Mouse (Mus musculus) limb, embryonic 14.5 days (tissue): ENCODE results near the gene Itga9. TPM values are rescaled to one million over a fixed set of nuclear protein-coding genes. Genes with fewer than 3 reads are reported as not detected.
A peak's percentile ranks its signal among the peaks of the same experiment; 100 is the strongest.

ENCODE experiments used
- ATAC-seq: fragments of 200-750 bp; cut with Nextera tagmentation; 2 replicates; pipeline ENCODE4 v1.8.0; 2017; ENCODE audit warnings: low read depth, moderate number of reproducible peaks, moderate TSS enrichment; ENCODE audit not compliant: low FRiP score
- DNase-seq: peaks from one replicate; pipeline ENCODE4 v3.0.0-alpha.2; 2015; ENCODE audit warnings: low spot score
- H3K27ac ChIP-seq: fragments of 300-500 bp; sonication (generic); replicated peaks from 2 replicates; pipeline ENCODE4 v1.5.1; 2014; ENCODE audit warnings: low read depth, mild to moderate bottlenecking, low read length, moderate library complexity, mixed read lengths
- H3K27me3 ChIP-seq: fragments of 300-500 bp; sonication (generic); 2 replicates; pipeline ENCODE4 v1.6.1; 2014; ENCODE audit warnings: low read length, mixed read lengths; ENCODE audit not compliant: control insufficient read depth, insufficient read depth
- H3K36me3 ChIP-seq: fragments of 300-500 bp; sonication (generic); 2 replicates; pipeline ENCODE4 v1.6.1; 2014; ENCODE audit warnings: mild to moderate bottlenecking, low read length, moderate library complexity, mixed read lengths; ENCODE audit not compliant: control insufficient read depth, insufficient read depth
- H3K4me1 ChIP-seq: fragments of 300-500 bp; sonication (generic); 2 replicates; pipeline ENCODE4 v1.6.1; 2014; ENCODE audit warnings: antibody characterized with exemption, low read length, mixed read lengths; ENCODE audit not compliant: control insufficient read depth, insufficient read depth
- H3K4me2 ChIP-seq: fragments of 300-500 bp; sonication (generic); replicated peaks from 2 replicates; pipeline ENCODE4 v1.6.1; 2014; ENCODE audit warnings: low read depth, mild to moderate bottlenecking, low read length, moderate library complexity; ENCODE audit not compliant: severe bottlenecking
- H3K4me3 ChIP-seq: fragments of 300-500 bp; sonication (generic); replicated peaks from 2 replicates; pipeline ENCODE4 v1.5.1; 2014; ENCODE audit warnings: low read length
- H3K9ac ChIP-seq: fragments of 300-500 bp; sonication (generic); 2 replicates; pipeline ENCODE4 v1.6.1; 2014; ENCODE audit warnings: mild to moderate bottlenecking, low read depth, low read length, moderate library complexity; ENCODE audit not compliant: severe bottlenecking
- H3K9me3 ChIP-seq: fragments of 300-500 bp; sonication (generic); 2 replicates; pipeline ENCODE4 v1.6.1; 2016; ENCODE audit warnings: low read length; ENCODE audit not compliant: control insufficient read depth
- POLR2A ChIP-seq: fragments of 200-500 bp; IDR thresholded peaks from 2 replicates; pipeline ENCODE4 v1.8.0; 2012; ENCODE audit warnings: inconsistent platforms, mild to moderate bottlenecking, moderate library complexity, borderline replicate concordance; ENCODE audit not compliant: insufficient read depth, insufficient read length; ENCODE audit errors: extremely low read depth
- WGBS: fragments of 180-500 bp; shearing (Covaris S2); extraction: QIAGEN DNeasy Blood & Tissue Kit; methylation state at CpG from one replicate; pipeline ENCODE4 v1.1.7; 2014; 5-methylcytosine and 5-hydroxymethylcytosine counted together
- polyA plus RNA-seq, 2 experiments: library from polyadenylated mRNA; depleted of rRNA in 1 of 2; stranded (reverse) in 1 of 2; unstranded in 1 of 2; fragments of >200 nt; fragmentation: Nextera tagmentation in 1 of 2; extraction: Ambion mirVana in 1 of 2; gene quantifications; 2 replicates each; pipeline versions ENCODE4 v1.2.1 to v1.2.3; 2012 to 2014

Gene Itga9
- polyA plus RNA-seq, 2 experiments, result 10.0 to 19.7 TPM

- WGBS, result under 1% methylated on average over 34 of the region's 73 CpGs
- Histone ChIP-seq H3K9ac (peak within 1 kb of the TSS; percentile 81), H3K4me1 (peaks cover 30% of the 10 kb centered on the region), H3K27me3 (no peaks in the 10 kb centered on the region), H3K27ac (peak within 1 kb of the TSS; percentile 87), H3K4me2 (peak within 1 kb of the TSS; percentile 95), H3K36me3 (no peaks in the 10 kb centered on the region; the same call in 1 of the 2 replicates), H3K9me3 (no peaks in the 10 kb centered on the region), H3K4me3 (peak within 1 kb of the TSS; percentile 83)
- ATAC-seq (peak; percentile 39), DNase-seq (peak; percentile 47)
- TF ChIP-seq POLR2A, result no peak
Measured at GRCm38 (mm10) chr9:118926111-118926650, 319.7 kb downstream of the Itga9 start, which contains the start of gene Ctdspl. TSS of gene Ctdspl (plus strand) at chr9:118926453.

GRCm38 (mm10) chr9:118926688-118927321 lies 320.3 kb downstream of the Itga9 start:
- Histone ChIP-seq H3K9me3 (no peaks in the 10 kb centered on the region), H3K9ac (peak overlapping the region; percentile 81), H3K4me2 (peak overlapping the region; percentile 95), H3K4me1 (peaks cover 29% of the 10 kb centered on the region), H3K36me3 (no peaks in the 10 kb centered on the region; the same call in 1 of the 2 replicates), H3K27me3 (no peaks in the 10 kb centered on the region), H3K4me3 (peak overlapping the region; percentile 83), H3K27ac (peak overlapping the region; percentile 87)
- ATAC-seq (peak; percentile 5; the same call in 1 of the 2 replicates), DNase-seq (no peak)
- WGBS, result 2% methylated on average over 31 of the region's 68 CpGs
- TF ChIP-seq POLR2A, result no peak

GRCm38 (mm10) chr9:118927501-118927900 lies 321.0 kb downstream of the Itga9 start:
- 30% methylated on average over 8 of the region's 8 CpGs for WGBS
- Histone ChIP-seq H3K9ac (peak overlapping the region; percentile 81), H3K4me2 (peak overlapping the region; percentile 95), H3K4me1 (peaks cover 29% of the 10 kb centered on the region), H3K9me3 (no peaks in the 10 kb centered on the region), H3K4me3 (peak overlapping the region; percentile 83), H3K27ac (no peak overlapping the region), H3K27me3 (no peaks in the 10 kb centered on the region), H3K36me3 (no peaks in the 10 kb centered on the region; the same call in 1 of the 2 replicates)
- ATAC-seq (no peak), DNase-seq (no peak)
- no peak for TF ChIP-seq POLR2A

GRCm38 (mm10) chr9:118928007-118928406 lies 321.5 kb downstream of the Itga9 start:
- no peak overlapping the region for H3K27ac ChIP-seq
- H3K9ac ChIP-seq, result 0 out of 2 replicates have a peak overlapping the region, but pooled peaks have one; percentile 81
- no peaks in the 10 kb centered on the region for H3K27me3 ChIP-seq
- H3K4me3 ChIP-seq, result peak overlapping the region; percentile 83
- H3K36me3 ChIP-seq, result no peaks in the 10 kb centered on the region; the same call in 1 of the 2 replicates
- DNase-seq (no peak), ATAC-seq (no peak)
- WGBS, result 41% methylated on average over 2 of the region's 2 CpGs
- peaks cover 29% of the 10 kb centered on the region for H3K4me1 ChIP-seq
- no peaks in the 10 kb centered on the region for H3K9me3 ChIP-seq
- TF ChIP-seq POLR2A, result no peak
- peak overlapping the region; percentile 95 for H3K4me2 ChIP-seq

GRCm38 (mm10) chr9:118928656-118929055 lies 322.2 kb downstream of the Itga9 start:
- TF ChIP-seq POLR2A, result no peak
- H3K4me1 ChIP-seq, result peaks cover 29% of the 10 kb centered on the region
- peak overlapping the region; percentile 95 for H3K4me2 ChIP-seq
- 32% methylated on average over 7 of the region's 7 CpGs for WGBS
- DNase-seq, result no peak
- H3K27me3 ChIP-seq, result no peaks in the 10 kb centered on the region
- no peaks in the 10 kb centered on the region; the same call in 1 of the 2 replicates for H3K36me3 ChIP-seq
- H3K9me3 ChIP-seq, result no peaks in the 10 kb centered on the region
- H3K4me3 ChIP-seq, result 0 out of 2 replicates have a peak overlapping the region, but pooled peaks have one; percentile 0
- no peak overlapping the region for H3K27ac ChIP-seq
- no peak overlapping the region for H3K9ac ChIP-seq
- ATAC-seq, result no peak
